Mouse (Mus musculus) adrenal gland, adult 2 months (tissue): Measurements from ENCODE around the gene Usp22. TPM values are rescaled to one million over a fixed set of nuclear protein-coding genes. Genes with fewer than 3 reads are reported as not detected.
A peak's percentile ranks its signal among the peaks of the same experiment; 100 is the strongest.
"Not testable (repeated sequence)": the region's sequence is repeated elsewhere in the genome, so short reads cannot be mapped to it uniquely, and the experiment has no call there.

Source experiments
- DNase-seq: peaks from one replicate; pipeline ENCODE4 v3.0.0; 2021
- polyA plus RNA-seq: library from polyadenylated mRNA; depleted of rRNA; stranded (reverse); fragments of >200 nt; gene quantifications from 2 replicates; pipeline ENCODE4 v1.2.3, GENCODE M21; 2012
- total RNA-seq, 2 experiments: library from RNA; stranded (reverse); gene quantifications; 2 replicates each; pipeline ENCODE4 v1.2.3; 2021

Gene Usp22
- total and polyA plus RNA-seq, 3 experiments = 62.5 to 150 (median 62.6) TPM

DNA sequence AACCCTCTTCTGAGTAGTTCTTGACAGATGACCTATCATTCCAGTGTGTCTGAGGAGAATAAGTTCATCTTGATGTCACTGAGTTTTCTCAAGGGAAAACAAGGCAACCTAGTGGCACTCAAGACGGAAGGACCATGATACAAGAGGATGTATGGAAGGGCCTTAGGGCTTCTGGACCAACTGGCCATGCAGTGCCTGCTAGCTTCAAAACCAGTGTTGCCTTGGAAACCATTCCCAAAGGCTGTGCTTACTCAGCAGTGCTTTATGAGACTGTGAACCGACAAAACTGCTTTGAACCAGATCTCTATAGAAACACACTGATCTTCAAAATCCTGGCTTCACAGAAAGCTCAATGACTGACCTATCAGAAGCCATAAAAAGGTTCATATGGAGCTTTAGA lies 15.9 kb upstream of the Usp22 start:
- DNase-seq = no peak

DNA sequence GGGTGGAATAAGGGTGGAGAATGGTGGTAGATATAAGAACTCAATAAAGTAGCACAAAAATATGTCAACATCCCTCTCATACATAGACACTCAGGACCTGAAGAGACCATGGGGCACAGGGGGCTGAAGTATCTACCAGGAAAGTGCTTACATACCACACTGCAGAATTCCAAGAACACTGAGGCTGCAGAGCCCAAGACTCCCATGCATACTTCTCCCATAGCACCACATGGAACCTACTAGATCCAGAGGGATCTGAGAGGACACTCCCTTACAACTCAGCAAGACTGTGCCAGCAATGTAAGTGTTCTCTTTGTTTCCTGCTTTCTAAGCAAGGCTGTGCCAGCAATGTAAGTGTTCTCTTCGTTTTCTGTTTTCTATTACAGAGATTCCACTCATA lies 9.0 kb upstream of the Usp22 start:
- no peak for DNase-seq

DNA sequence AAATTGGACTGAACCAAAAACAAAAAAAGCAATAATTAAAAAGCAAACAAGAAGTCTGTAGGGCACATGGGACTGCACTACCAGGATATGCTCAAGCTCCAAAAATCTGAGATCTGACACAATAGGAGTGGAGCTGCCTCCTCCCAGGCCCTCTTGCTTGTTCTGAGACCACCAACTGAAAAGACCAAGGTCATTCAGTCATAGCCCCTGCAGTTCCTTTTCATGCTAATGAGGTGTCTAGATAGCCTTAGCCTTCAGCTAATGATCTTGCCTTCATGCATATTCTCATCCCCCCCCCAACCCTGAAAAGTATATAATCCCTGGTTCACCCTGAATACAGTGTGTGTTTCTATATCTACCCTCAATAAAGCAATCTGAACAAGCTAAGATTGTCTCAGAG lies 6.8 kb upstream of the Usp22 start:
- no peak for DNase-seq

DNA sequence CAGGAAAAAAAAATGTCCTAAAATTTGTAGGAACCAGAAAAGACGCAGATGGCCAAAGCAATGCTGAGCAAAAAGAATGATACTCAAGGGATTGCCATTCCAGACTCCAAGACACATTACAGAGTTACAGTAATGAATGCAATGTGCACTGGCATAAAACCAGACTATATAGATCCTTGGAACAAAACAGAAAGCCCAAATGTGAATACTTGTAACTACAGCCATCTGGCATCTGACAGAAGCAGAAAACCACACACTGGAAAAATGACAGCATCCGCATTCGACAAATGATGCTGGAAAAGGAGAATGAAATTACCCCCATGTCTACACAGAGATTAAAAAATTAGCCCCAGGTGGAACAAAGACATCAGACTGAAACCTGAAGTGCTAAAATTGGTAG lies 5.5 kb upstream of the Usp22 start:
- DNase-seq = no peak

DNA sequence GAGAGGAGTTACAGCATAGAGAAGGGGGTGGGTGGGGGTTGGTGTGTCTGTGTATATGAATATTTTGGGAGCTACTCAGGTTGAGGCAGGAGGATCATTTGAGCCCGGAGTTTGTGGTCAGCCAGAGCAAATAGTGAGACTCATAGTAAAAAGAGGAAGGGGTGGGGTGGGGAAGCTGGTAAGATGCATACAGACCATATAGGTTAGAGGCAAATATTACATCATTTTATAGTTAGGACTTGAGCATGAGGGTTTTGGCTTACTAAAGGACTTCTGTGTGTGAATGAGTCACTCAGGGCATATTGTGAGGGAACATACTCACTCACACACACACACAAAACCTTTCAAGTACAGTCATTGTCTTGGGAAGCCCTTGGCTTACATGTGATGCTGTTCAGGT lies 1.5 kb upstream of the Usp22 start:
- no peak for DNase-seq

DNA sequence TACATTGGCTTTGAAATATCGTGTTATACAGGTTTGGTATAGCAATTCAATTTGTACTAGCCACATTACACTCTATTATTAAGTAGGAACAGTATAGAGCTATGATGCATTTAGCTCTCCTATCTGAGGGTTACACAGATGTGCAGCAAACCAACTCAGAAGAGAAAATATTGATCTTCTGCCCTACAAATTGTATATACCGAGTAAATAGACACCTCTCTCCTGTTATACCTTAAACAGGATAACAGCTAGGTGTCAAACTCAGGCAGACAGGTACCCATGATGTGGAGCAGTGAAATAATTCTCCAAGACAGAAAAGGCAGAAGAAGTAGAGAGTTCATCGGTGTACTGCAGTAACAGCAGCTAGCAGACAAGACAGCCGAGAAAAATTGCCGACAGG lies 923 bp upstream of the Usp22 start:
- DNase-seq = no peak

DNA sequence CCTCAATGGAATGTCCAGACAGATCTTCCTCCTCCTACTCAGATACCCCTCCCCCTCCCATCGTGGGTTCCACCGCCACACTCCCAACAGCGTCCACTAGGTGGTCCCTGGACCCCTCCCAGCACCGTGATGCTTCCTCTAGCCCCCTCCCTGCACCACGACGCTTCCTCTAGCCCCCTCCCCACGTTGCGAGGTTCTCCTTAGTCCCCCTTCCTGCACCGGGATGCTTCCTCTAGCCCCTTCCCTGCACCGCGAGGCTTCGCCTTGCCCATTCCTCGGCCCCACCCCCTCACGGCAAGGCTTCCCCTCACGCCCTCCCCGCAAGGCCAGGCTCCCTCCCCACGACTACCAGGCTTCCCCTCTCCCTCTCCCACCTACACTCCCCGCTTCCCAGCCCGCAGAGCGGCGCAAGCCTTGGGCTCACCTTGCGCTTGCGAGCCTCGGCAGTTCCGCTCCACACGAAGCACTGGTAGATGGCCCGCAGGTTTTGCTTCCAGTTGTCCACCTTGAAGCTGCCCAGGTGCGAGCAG lies 499 bp downstream of the Usp22 start:
- DNase-seq = no peak

DNA sequence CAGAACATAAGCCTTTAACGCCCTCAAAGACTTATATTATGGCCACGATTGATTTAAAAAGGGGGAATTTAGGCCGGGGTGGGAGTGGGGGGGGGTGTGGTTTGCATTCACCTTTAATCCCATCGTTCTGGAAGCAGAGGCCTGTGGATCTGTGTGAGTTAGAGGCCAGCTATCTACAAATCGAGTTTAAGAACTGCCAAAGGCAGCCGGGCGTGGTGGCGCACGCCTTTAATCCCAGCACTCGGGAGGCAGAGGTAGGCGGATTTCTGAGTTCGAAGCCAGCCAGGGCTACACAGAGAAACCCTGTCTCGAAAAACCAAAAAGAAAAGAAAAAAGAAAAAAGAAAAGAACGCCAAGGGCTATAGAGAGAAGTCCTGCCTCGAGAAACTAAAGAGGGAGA lies 1.4 kb downstream of the Usp22 start:
- not testable (repeated sequence) for DNase-seq

DNA sequence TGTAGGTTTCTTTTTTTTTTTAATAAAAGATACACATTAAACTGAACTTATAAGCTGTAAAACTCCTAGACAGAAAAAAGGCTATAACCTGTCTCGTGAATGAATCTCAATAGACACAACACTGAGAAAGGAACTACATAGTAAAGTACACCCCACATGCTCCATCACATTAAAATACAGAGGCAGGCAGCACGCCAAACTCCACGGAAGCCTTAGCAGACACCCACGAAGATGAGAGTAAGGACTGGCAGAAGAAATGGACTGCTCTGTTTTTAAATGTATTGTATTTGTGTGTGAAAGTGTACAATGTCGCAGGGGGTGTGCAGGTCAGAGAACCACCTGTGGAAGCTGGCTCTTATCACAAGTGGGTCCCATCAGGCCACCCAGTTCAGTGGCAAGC lies 4.7 kb downstream of the Usp22 start:
- DNase-seq = no peak

DNA sequence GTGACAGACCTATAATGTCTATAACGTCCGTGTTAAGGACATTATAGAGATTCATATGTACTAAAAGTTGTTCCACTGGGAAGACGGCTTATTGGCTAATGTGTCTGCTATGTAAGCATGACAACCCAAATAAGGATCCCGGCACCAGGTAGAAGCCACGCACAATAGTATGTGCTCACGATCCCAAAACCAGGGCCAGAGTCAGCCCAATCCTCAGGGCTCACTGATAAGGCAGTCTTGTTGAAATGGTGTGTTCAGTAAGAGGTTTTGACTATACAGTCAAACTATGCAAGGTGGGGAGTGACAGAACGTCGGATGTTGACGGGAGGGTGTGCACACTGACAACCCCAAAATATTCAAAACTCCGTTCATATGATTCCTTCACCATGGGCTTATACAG lies 10.0 kb downstream of the Usp22 start:
- no peak for DNase-seq

DNA sequence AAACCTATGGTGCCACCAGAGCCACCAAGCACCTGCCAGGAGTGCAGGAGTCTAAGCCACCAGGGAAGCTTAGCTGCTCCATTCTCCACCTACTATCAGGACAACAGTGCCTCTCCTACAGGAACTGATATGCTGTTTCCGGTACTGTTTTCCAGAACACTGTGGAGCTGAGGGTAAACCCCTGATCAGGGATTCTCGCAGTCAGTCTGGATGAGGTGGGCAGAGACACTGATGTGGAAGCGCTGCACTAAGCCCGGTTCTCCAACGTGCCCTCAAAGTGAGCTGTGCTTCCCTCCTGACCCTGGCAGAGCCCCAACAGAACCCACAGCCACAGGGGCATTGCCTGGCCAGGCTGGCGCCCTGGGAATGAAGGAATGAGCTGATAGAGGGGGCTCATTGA lies 10.5 kb downstream of the Usp22 start:
- DNase-seq = no peak

DNA sequence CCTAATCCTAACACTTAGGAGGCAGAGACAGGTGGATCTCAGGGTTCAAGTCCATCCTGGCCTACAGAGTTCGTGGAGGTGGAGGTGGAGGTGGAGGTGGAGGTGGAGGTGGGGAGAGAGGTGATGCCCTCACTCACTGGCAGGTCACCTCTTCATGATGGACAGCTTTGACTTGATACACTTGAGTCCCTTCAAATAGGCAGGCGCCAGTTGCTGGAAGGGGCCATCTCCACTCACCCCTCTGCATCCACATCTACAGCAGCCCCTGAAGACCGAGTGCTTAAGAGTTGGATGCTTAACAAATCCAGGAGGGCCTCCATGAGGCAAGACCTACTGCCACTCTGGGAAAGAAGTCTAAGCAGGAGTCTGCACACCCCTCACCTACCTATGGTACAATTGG lies 11.5 kb downstream of the Usp22 start:
- DNase-seq = no peak

DNA sequence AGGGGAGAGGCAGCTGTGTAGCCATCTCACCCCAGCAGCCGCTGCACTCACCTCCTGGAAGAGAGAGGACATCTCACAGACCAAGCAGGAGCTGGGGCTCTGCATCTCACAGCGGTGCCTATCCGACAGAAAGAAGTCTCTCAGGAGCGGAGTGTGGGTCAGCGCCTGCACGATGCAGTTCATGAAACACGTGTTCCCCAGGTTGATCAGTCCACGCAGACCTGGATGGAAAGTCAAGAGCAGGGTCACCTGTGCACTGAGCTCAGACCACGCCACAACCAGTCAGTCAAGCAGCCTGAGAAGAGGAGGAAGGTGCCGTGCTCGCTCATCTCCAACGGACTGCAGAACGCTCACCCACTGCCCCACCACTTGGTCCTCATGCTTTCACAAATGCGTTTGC lies 12.1 kb downstream of the Usp22 start:
- no peak for DNase-seq

DNA sequence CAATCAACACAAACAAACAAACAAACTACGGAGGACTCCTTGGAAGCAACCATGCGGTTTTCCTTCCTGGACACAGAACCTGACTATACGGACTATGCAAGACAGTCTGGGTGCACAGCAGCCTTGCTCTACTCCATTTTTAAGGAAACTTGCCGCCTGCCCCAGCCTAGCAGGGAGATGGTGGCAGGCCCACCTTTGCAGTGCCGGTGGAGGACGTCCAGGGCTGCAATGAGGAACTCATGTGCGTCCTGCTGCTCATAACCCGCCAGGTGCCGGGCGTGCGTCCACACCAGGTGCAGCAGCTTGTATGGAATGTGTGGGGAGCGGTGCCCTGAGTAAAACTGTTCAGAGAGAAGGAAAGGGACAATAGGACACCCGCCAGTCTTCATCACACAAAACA lies 13.7 kb downstream of the Usp22 start:
- no peak for DNase-seq

DNA sequence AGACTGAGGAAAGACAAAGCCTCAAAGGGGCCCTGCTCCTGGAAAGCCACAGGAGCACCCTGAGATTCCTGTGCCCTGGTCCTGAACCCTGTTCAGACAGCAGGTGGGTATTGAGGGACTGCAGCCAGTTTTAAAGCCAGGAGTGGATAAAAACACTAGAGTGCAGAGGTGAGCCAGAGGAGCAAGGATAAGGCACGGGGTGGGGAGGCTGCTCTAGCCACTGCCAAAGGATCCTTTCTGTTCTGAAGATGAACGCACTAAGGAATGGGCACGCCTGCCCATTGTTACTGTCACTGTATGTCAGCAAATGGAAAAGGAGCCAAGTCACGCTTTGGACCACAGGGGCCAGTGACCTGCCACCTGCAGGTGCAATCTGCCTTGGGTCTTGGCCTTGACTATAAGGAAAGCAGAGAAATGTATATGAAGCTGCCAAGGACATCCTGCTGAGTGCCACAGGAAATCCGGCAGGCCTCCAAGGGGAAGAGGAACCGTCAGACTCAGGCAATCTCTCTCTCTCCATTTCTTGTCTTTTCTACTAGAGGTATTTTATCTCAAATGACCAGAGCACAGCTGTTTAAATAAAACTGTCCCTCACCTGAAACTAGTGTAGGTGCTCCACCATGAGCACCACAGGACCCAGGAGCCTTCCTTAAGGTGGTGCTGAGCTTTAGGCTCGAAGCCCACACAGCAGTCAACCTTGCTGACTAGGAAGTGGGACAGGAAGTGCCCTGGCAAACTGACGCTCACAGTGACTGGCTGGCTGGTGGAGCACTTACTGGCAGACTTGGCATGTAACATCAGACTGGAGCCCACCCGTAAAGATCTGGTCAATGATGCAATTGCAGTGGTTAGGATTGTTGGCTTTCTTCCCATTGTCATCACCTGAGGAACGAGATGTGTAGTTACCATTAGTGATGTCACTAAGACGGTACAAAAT lies 14.8 kb downstream of the Usp22 start:
- DNase-seq = no peak

DNA sequence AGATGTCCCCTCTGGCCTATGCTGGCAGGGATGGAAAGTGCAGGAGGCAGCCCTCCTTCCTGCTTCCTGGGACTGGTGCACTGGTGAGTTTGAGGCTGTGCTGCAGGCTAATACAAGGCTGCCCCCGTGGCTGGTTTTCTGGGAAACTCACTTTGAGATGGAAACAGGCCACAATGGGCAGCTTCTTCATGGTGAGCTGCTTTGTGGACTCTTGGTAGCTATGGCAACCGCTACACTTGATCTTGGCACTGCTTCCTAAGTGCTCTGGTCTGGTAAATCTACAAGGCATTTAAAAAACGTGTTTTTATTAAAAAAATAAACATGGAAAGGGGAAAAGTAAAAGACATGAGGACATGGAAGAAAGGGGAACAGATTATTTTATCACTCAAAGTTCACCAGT lies 16.7 kb downstream of the Usp22 start:
- no peak for DNase-seq

DNA sequence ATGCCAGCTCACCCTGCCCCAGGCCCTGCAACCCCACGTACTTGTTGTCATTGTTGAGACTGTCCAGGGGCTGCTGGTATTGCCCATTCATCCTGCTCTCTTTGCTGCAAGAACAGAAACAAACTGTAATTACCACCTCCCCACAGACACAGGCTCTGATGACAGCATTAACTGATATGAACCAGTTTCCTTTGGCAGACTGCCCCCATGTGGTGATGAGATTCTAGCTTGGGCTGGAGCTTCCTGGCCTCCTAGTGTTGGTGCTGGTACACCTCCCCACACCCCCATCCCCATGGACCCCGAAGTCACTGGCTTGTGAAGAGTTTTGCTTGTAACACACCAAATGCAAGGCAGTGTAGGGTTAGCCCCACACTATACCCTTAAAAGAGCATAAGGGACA lies 19.1 kb downstream of the Usp22 start:
- peak; percentile 55 for DNase-seq

DNA sequence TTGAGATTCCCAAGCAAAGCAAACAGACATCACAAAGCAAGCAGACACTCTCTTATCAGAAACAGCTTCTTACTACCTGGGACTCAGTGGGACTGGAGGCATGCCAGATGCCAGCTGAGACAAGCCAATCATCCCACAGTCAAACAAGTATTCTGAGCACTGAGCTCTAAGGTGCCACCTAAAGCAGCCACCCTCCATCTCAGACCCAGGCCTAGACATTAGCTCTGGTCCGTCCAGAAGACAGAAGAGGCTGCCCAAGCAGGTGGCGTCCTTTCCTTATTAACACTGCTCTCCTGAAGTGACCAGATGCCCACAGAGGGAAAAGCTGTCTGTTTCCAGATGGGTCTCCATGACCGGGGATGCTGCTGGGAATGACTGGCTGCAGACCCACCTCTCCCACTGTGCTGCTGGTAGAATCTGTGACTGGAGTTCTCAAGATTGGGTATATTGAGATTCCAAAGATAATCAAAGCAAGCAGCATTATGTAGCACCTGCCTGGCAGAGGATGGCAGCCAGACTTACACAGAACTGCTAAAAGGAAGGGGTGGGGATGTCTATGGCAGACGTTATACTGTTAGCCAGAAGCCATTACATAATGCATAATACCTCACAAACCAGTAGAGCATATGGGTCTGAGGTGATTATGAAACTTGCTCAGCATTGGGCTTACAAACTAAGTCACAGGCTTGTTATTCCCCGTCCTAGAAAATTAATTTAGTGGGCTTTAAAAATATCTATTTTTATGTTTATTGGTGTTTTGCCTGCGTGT lies 24.4 kb downstream of the Usp22 start:
- no peak for DNase-seq

DNA sequence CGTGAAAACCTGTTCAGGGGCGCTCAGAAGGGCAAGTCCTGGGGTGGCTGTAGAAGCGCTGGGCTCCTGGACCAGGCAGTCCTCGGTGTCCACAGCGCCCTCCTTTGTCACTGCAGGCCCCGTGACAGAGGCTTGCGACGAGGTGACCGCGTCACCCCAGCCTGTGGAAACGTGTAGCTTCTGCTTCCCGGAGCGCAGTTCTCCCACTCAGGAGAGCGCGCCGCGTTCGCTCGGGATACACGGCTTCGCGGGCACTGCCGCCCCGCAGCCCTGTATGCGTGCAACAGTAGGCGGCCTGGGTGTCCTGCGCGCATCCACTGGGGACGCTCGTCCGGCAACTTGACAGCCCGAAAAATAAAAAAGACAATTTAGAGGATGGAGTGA lies 27.6 kb downstream of the Usp22 start:
- DNase-seq = peak; percentile 63

DNA sequence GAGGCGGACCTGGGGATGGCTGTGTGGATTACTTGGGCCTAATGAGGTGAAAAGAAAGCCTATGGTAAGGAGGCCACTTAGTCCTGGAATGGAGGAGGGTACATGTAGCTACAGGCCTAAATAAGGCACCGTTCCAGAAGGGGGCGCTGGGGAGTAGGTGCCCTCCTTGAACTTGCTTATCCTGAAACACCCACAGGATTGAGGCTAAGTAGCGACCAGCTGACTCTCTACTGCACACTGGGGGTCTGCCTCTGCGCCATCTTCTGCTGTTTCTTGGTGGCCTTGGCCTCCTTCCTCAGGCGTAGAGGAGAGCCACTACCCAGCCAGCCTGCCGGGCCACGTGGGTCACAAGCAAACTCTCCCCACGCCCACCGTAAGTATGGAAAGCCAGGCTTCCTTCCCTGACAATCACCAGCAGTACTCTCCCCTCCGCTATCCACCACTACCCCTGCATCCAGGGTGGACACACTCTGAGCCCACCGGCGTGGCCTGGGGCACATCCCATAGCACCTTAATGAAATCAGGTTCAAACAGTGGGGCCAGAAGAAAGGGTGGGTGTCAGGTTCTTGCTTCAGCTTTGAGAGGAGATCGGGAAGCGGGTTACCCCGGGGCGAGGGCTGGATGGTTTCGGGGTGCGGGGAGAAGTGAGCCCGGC lies 28.1 kb downstream of the Usp22 start:
- peak; percentile 49 for DNase-seq

DNA sequence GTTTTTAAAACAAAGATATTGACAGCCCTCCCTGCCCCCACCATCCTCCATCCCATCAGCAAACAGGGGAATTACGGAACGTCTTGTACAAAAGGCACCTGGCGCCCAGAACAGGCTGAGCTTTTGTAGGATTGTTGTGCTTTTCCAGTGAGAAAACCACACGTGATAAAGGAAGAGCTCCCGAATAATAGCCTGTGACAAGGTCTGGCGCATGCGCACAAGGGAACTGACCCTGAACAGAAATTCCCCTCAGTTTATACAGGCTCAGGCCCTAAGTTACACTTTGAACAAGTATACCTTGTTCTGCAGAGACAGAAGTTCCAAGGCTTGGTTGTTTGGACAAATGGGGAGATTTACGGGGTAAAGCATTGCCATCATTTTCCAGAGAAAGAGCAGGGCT lies 29.3 kb downstream of the Usp22 start:
- DNase-seq = no peak

DNA sequence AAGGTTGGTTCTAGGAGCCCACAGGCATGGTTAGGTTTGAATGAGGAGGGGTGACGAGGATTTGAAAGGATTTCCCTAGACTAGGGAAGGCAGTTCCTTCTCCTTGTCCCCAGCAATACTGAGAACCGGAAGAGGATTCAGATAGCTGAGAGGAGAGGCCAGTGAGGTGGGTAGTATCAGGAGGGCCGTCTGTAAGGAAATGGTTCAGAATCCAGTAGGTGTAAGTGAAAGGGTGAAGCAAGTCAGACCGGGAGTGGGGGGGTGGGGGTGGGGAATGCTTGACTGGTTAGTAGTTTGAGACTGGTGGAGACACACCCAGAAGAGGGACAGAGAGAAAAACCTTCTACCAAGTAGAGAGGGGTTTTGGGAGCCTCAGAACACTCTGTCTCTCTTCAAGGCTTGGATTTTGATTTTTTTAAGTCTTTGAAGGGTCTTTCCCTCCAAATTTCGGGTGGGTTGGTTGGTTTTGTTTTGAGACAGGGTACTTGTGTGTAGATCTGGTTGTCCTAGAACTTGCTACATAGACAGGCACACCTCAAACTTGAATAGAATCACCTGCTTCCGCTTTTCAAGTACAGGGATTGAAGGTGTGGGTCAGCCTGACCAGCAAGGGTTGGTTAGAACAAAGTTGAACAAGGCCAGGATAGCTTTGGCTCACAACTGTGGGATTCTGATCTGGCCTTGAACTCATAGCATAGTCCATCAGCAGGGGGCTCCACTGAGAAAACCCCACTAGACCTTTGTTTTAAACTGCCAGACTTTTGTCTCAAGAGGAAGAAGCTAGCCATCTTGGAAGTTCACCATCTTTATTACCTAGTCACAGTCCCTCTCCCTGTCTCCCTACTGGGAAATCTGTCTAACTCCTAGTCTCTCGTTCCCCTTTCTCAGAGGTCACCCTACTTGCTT lies 31.0 kb downstream of the Usp22 start:
- no peak for DNase-seq
